Mouse (Mus musculus): Measurements from ENCODE around the gene Adora2a.

- TF ChIP-seq POLR2A (IDR thresholded peaks at IDR 0.05; ENCODE audit: insufficient read length, low read depth) (no peak), POLR2AphosphoS2 (IDR thresholded peaks at IDR 0.05; ENCODE audit: insufficient read length, low read depth) (no peak), E2F4 (IDR thresholded peaks at IDR 0.05; ENCODE audit: insufficient read depth) (no peak), USF1 (IDR thresholded peaks at IDR 0.05; ENCODE audit: low read depth) (peak; percentile 22)
Observed at GRCm38 (mm10) chr10:75364796-75365195, 48.1 kb downstream of the Adora2a start.

Data from myocyte (in vitro differentiated cells).